Mouse (Mus musculus) CD4-positive, CD25-positive, alpha-beta regulatory T cell, adult 4 months (primary cell): ENCODE measurements around the gene Camta1. TPM values are rescaled to one million over a fixed set of nuclear protein-coding genes. Genes with fewer than 3 reads are reported as not detected.

Source experiments
- ATAC-seq: one replicate; pipeline ENCODE4 v1.8.0; 2017
- polyA plus RNA-seq, 2 experiments: library from polyadenylated mRNA; unstranded; fragments of 100-300 nt; shearing (Covaris generic); gene quantifications; one replicate each; pipeline ENCODE4 v1.2.1; 2017

Gene Camta1
- polyA plus RNA-seq, 2 experiments from 2014 or later = 32.6 to 41.5 TPM

GRCm38 (mm10) chr4:150872681-150873080 lies 989.0 kb downstream of the Camta1 start:
- ATAC-seq = no peak

GRCm38 (mm10) chr4:150872139-150872651 lies 989.5 kb downstream of the Camta1 start:
- no peak for ATAC-seq

- ATAC-seq = no peak
Measured at GRCm38 (mm10) chr4:150871392-150872138, 990.1 kb downstream of the Camta1 start.

- ATAC-seq = no peak
Measured at GRCm38 (mm10) chr4:150870963-150871391, 990.7 kb downstream of the Camta1 start.

GRCm38 (mm10) chr4:150869276-150870197 lies 992.1 kb downstream of the Camta1 start:
- ATAC-seq = no peak

GRCm38 (mm10) chr4:150868859-150869258 lies 992.8 kb downstream of the Camta1 start:
- no peak for ATAC-seq

- ATAC-seq = no peak
Measured at GRCm38 (mm10) chr4:150868161-150868560, 993.5 kb downstream of the Camta1 start.

Other genes starting within 250 kb of the Camta1 start
- gene Dnajc11, start 71.8 kb upstream of the Camta1 start, polyA plus RNA-seq = 10 to 100 TPM; 25.8 to 42.0 TPM
- gene Thap3, start 127.1 kb upstream of the Camta1 start, polyA plus RNA-seq = 100 to 1,000 TPM; 126 to 167 TPM
- 1 to 10 TPM; 1.8 to 5.0 TPM for gene Phf13, start 134.4 kb upstream of the Camta1 start, polyA plus RNA-seq
- gene Klhl21, start 146.9 kb upstream of the Camta1 start, polyA plus RNA-seq = 1 to 10 TPM; 4.0 to 4.4 TPM
- gene Zbtb48, start 165.8 kb upstream of the Camta1 start, polyA plus RNA-seq = 10 to 100 TPM; 19.9 to 26.7 TPM
- not detected for gene Tas1r1, start 176.7 kb upstream of the Camta1 start, polyA plus RNA-seq
- 10 to 100 TPM; 11.3 to 14.9 TPM for gene Nol9, start 177.4 kb upstream of the Camta1 start, polyA plus RNA-seq
- 1 to 10 TPM; 1.7 to 2.4 TPM for gene Plekhg5, start 210.6 kb upstream of the Camta1 start, polyA plus RNA-seq